Mouse (Mus musculus): ENCODE measurements around the gene Arvcf.

GRCm38 (mm10) chr16:18349761-18350325, 1.9 kb downstream of the Arvcf start:
- TF ChIP-seq CTCF (IDR thresholded peaks at IDR 0.05; ENCODE audit: low read depth, low read length): no peak
- TF ChIP-seq GATA1 (IDR thresholded peaks at IDR 0.05; ENCODE audit: borderline replicate concordance, low read length): no peak
- no peak for TF ChIP-seq TAL1 (conservative IDR thresholded peaks at IDR 0.05; ENCODE audit: low read depth, low read length)
- no peak for TF ChIP-seq POLR2AphosphoS5 (IDR thresholded peaks at IDR 0.05; ENCODE audit: insufficient replicate concordance, low read depth, low read length)
- no peak for TF ChIP-seq GATA2 (IDR thresholded peaks at IDR 0.05; ENCODE audit: borderline replicate concordance, low read depth, low read length)
